Mouse (Mus musculus) adrenal gland, adult 8-10 months (tissue): ENCODE data around the gene Wdr61. TPM values are rescaled to one million over a fixed set of nuclear protein-coding genes. Genes with fewer than 3 reads are reported as not detected.
"Not testable (repeated sequence)": the region's sequence is repeated elsewhere in the genome, so short reads cannot be mapped to it uniquely, and the experiment has no call there.

Experiments
- DNase-seq: peaks from one replicate; pipeline ENCODE4 v3.0.0; 2022
- total RNA-seq, 4 experiments: library from RNA; stranded (reverse); gene quantifications; 2 replicates each; pipeline ENCODE4 v1.2.4; 2022

Gene Wdr61
- total RNA-seq, 4 experiments from 2014 or later: 65.7 to 74.8 (median 70.1) TPM

- no peak for DNase-seq
These were observed 8.0 kb downstream of the Wdr61 start for GRCm38 (mm10) chr9:54726315-54726714.

GRCm38 (mm10) chr9:54722596-54722995, 11.7 kb downstream of the Wdr61 start:
- DNase-seq: no peak

GRCm38 (mm10) chr9:54722156-54722555, 12.2 kb downstream of the Wdr61 start:
- DNase-seq: no peak

GRCm38 (mm10) chr9:54717527-54717926, 16.8 kb downstream of the Wdr61 start:
- no peak for DNase-seq

GRCm38 (mm10) chr9:54715776-54716175, 18.5 kb downstream of the Wdr61 start:
- no peak for DNase-seq

- DNase-seq: no peak
These were observed 26.2 kb downstream of the Wdr61 start for GRCm38 (mm10) chr9:54708085-54708484.

GRCm38 (mm10) chr9:54707288-54707999, 26.9 kb downstream of the Wdr61 start:
- DNase-seq: no peak

GRCm38 (mm10) chr9:54705561-54705960, 28.8 kb downstream of the Wdr61 start:
- no peak for DNase-seq

- no peak for DNase-seq
These were observed 30.0 kb downstream of the Wdr61 start for GRCm38 (mm10) chr9:54704361-54704760.

- no peak for DNase-seq
These were observed 31.7 kb downstream of the Wdr61 start for GRCm38 (mm10) chr9:54702581-54702980.

GRCm38 (mm10) chr9:54700746-54701145, 33.6 kb downstream of the Wdr61 start:
- DNase-seq: no peak

- peak; percentile 26 for DNase-seq
These were observed 34.2 kb downstream of the Wdr61 start for GRCm38 (mm10) chr9:54700174-54700475.

GRCm38 (mm10) chr9:54699345-54700173, 34.8 kb downstream of the Wdr61 start:
- DNase-seq: peak; percentile 67

GRCm38 (mm10) chr9:54699087-54699344, 35.3 kb downstream of the Wdr61 start:
- no peak for DNase-seq

- DNase-seq: no peak
These were observed 35.8 kb downstream of the Wdr61 start, which contains the start of gene Dnaja4 for GRCm38 (mm10) chr9:54698318-54699086. TSS of gene Dnaja4 (plus strand) at chr9:54698873.

GRCm38 (mm10) chr9:54691241-54691805, 43.0 kb downstream of the Wdr61 start:
- DNase-seq: not testable (repeated sequence)

- not testable (repeated sequence) for DNase-seq
These were observed 43.6 kb downstream of the Wdr61 start for GRCm38 (mm10) chr9:54690697-54691096.

- no peak for DNase-seq
These were observed 44.9 kb downstream of the Wdr61 start for GRCm38 (mm10) chr9:54689446-54689845.

- DNase-seq: no peak
These were observed 46.8 kb downstream of the Wdr61 start for GRCm38 (mm10) chr9:54687246-54688236.

GRCm38 (mm10) chr9:54683814-54684605, 50.3 kb downstream of the Wdr61 start:
- DNase-seq: no peak

GRCm38 (mm10) chr9:54682846-54683245, 51.5 kb downstream of the Wdr61 start:
- no peak for DNase-seq
